Mouse (Mus musculus): ENCODE measurements around the gene Cldn13.

- no peak for TF ChIP-seq POLR2A (IDR thresholded peaks at IDR 0.05; ENCODE audit: insufficient read depth, low read depth, low read length)
- TF ChIP-seq CTCF (IDR thresholded peaks at IDR 0.05; ENCODE audit: insufficient read depth, low read depth, low read length): no peak
These were observed 27.4 kb upstream of the Cldn13 start for GRCm38 (mm10) chr5:134942740-134943139.
